In the genomic region with DNA sequence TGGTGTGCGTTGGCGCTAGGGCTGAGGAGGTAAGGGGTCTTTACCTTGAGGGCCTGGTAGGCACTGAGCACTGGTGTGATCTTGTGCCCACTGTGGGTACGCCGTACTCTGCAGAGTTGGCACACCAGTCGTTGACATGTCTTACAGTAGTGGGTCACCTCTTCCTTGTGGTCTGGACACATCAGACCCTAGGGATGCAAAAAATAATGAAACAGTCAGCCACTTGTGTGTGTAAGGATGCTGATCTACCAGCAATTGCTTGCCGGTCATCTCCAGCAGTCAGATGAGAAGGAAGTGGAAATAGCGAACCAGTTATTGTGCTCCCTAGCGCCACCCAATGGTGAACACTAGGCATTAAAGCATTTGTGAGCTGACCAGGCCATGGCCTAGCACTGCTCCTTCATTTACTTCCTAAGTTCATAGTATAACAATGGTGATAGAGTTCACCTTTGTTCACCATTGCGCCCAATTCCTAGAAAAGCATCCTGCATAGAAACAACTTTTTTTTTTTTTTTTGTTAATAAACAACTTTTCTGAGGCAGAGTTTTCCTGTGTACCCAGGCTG, we compare ENCODE assay signal across 8 mouse cellular contexts. TPM values are rescaled to one million over a fixed set of nuclear protein-coding genes. Genes with fewer than 3 reads are reported as not detected.
A peak's percentile ranks its signal among the peaks of the same experiment; 100 is the strongest.
DNase-seq lines count a peak whose midpoint lies in the region; ATAC-seq lines count a peak whose summit lies in the region.

No protein-coding gene starts in this region.

- DNase-seq in CD4-positive, CD25-positive, alpha-beta regulatory T cell, adult 2 months (ENCODE audit: low read depth, low spot score), result peak; percentile 77
- peak; percentile 70 for DNase-seq in limb, embryonic 11.5 days (ENCODE audit: low spot score)
- no peak for DNase-seq in limb, embryonic 10.5 days (ENCODE audit: low spot score)
- peak; percentile 88 for DNase-seq in brain, adult 2 months (ENCODE audit: low read depth, low spot score)
- peak; percentile 52 for DNase-seq in hindbrain, embryonic 14.5 days (ENCODE audit: low spot score)
- peak; percentile 70 for DNase-seq in mesoderm, embryonic 11.5 days (ENCODE audit: low read depth, low spot score)

- no peak overlapping the region for H3K4me3 ChIP-seq in limb, embryonic 11.5 days (ENCODE audit: low read depth, low read length)
- no peak overlapping the region for H3K4me3 ChIP-seq in limb, embryonic 10.5 days
- no peak overlapping the region for H3K4me3 ChIP-seq in hindbrain, embryonic 14.5 days (replicated peaks; ENCODE audit: low read length)

- H3K4me2 ChIP-seq in limb, embryonic 11.5 days (ENCODE audit: low read depth, severe bottlenecking), result no peak overlapping the region
- peak overlapping the region; percentile 79; the same call in 1 of the 2 replicates for H3K4me2 ChIP-seq in hindbrain, embryonic 14.5 days (replicated peaks)

- WGBS in limb, embryonic 11.5 days, result 79% methylated on average over 9 of the region's 9 CpGs
- 72% methylated on average over 9 of the region's 9 CpGs for WGBS in limb, embryonic 10.5 days
- WGBS in hindbrain, embryonic 14.5 days, result 71% methylated on average over 9 of the region's 9 CpGs

- H3K9ac ChIP-seq in limb, embryonic 11.5 days (ENCODE audit: low read length), result no peak overlapping the region
- H3K9ac ChIP-seq in hindbrain, embryonic 14.5 days, result no peak overlapping the region

- H3K4me1 ChIP-seq in limb, embryonic 11.5 days (ENCODE audit: control insufficient read depth, insufficient read depth, low read length), result peaks cover 23% of the 10 kb centered on the region
- peaks cover 50% of the 10 kb centered on the region for H3K4me1 ChIP-seq in limb, embryonic 10.5 days
- H3K4me1 ChIP-seq in hindbrain, embryonic 14.5 days (replicated peaks; ENCODE audit: control insufficient read depth, insufficient read depth, low read length), result peaks cover 21% of the 10 kb centered on the region

- H3K36me3 ChIP-seq in limb, embryonic 11.5 days (ENCODE audit: control insufficient read depth, insufficient read depth, low read length), result no peaks in the 10 kb centered on the region
- H3K36me3 ChIP-seq in limb, embryonic 10.5 days, result peaks cover 30% of the 10 kb centered on the region
- H3K36me3 ChIP-seq in hindbrain, embryonic 14.5 days (replicated peaks; ENCODE audit: control insufficient read depth, insufficient read depth), result peaks cover 55% of the 10 kb centered on the region

- no peak overlapping the region for H3K27ac ChIP-seq in limb, embryonic 11.5 days (replicated peaks; ENCODE audit: low read depth, low read length)
- no peak overlapping the region for H3K27ac ChIP-seq in limb, embryonic 10.5 days
- H3K27ac ChIP-seq in hindbrain, embryonic 14.5 days, result no peak overlapping the region

- no peak for ATAC-seq in CD4-positive, CD25-positive, alpha-beta regulatory T cell, adult 4 months
- ATAC-seq in limb, embryonic 11.5 days (ENCODE audit: insufficient number of reproducible peaks, low FRiP score, low TSS enrichment, low read depth), result no peak
- no peak for ATAC-seq in hindbrain, embryonic 14.5 days (ENCODE audit: low FRiP score)
- ATAC-seq in erythroid progenitor cell, adult 5-6 weeks (replicated peaks; ENCODE audit: low FRiP score, poor library complexity, severe bottlenecking), result no peak

- H3K27me3 ChIP-seq in limb, embryonic 11.5 days (ENCODE audit: control insufficient read depth, insufficient read depth, low read length), result no peaks in the 10 kb centered on the region
- H3K27me3 ChIP-seq in limb, embryonic 10.5 days (ENCODE audit: low read depth, poor library complexity, severe bottlenecking), result peaks cover 24% of the 10 kb centered on the region
- no peaks in the 10 kb centered on the region for H3K27me3 ChIP-seq in hindbrain, embryonic 14.5 days (ENCODE audit: control insufficient read depth, insufficient read depth, low read length)

- H3K9me3 ChIP-seq in limb, embryonic 11.5 days (ENCODE audit: control insufficient read depth, low read length), result no peaks in the 10 kb centered on the region
- H3K9me3 ChIP-seq in limb, embryonic 10.5 days (replicated peaks), result no peaks in the 10 kb centered on the region
- H3K9me3 ChIP-seq in hindbrain, embryonic 14.5 days (ENCODE audit: control insufficient read depth, low read length), result no peaks in the 10 kb centered on the region

RNA-seq across cellular contexts. Expression of a gene that starts 3.4 kb away (rescaled TPM):
- polyA plus RNA-seq in CD4-positive, CD25-positive, alpha-beta regulatory T cell, adult 4 months (2017; shearing (Covaris generic)), result 100 to 1,000 TPM; 258 to 319 TPM
- 272 and 295 TPM in 2 replicates for polyA plus RNA-seq in limb, embryonic 11.5 days (2014; fragmentation: Nextera tagmentation; extraction: Ambion mirVana)
- polyA plus RNA-seq in limb, embryonic 10.5 days (2016; fragmentation: Nextera tagmentation; extraction: Ambion mirVana), result 272 and 282 TPM in 2 replicates
- polyA plus RNA-seq in hindbrain, embryonic 14.5 days (2014; fragmentation: Nextera tagmentation; extraction: Ambion mirVana), result 209 and 224 TPM in 2 replicates
- total RNA-seq in erythroid progenitor cell, adult 5-6 weeks (2015; ENCODE audit: low replicate concordance), result 39.0 and 64.2 TPM in 2 replicates
- total RNA-seq in erythroid progenitor cell, adult 5-6 weeks (2017; ENCODE audit: low replicate concordance), result 7.2 and 29.1 TPM in 2 replicates

RNA-seq across cellular contexts. Expression of a gene that starts 3.7 kb away (rescaled TPM):
- 1 to 10 TPM; 4.0 to 7.0 TPM for polyA plus RNA-seq in CD4-positive, CD25-positive, alpha-beta regulatory T cell, adult 4 months (2017; shearing (Covaris generic))
- 4.0 and 5.5 TPM in 2 replicates for polyA plus RNA-seq in limb, embryonic 11.5 days (2014; fragmentation: Nextera tagmentation; extraction: Ambion mirVana)
- polyA plus RNA-seq in limb, embryonic 10.5 days (2016; fragmentation: Nextera tagmentation; extraction: Ambion mirVana), result 3.4 and 6.1 TPM in 2 replicates
- 65.8 and 66.5 TPM in 2 replicates for polyA plus RNA-seq in hindbrain, embryonic 14.5 days (2014; fragmentation: Nextera tagmentation; extraction: Ambion mirVana)
- total RNA-seq in erythroid progenitor cell, adult 5-6 weeks (2015; ENCODE audit: low replicate concordance), result 1.3 TPM in 1 of 2 replicates, not detected in the other
- not detected in 2 replicates for total RNA-seq in erythroid progenitor cell, adult 5-6 weeks (2017; ENCODE audit: low replicate concordance)

RNA-seq across cellular contexts. Expression of a gene that starts 13.6 kb away (rescaled TPM):
- polyA plus RNA-seq in CD4-positive, CD25-positive, alpha-beta regulatory T cell, adult 4 months (2017; shearing (Covaris generic)), result 1 to 10 TPM; 1.1 to 2.0 TPM
- 0.68 TPM in 1 of 2 replicates, not detected in the other for polyA plus RNA-seq in limb, embryonic 11.5 days (2014; fragmentation: Nextera tagmentation; extraction: Ambion mirVana)
- polyA plus RNA-seq in limb, embryonic 10.5 days (2016; fragmentation: Nextera tagmentation; extraction: Ambion mirVana), result 0.24 and 0.74 TPM in 2 replicates
- 0.47 and 0.52 TPM in 2 replicates for polyA plus RNA-seq in hindbrain, embryonic 14.5 days (2014; fragmentation: Nextera tagmentation; extraction: Ambion mirVana)
- total RNA-seq in erythroid progenitor cell, adult 5-6 weeks (2015; ENCODE audit: low replicate concordance), result not detected in 2 replicates
- not detected in 2 replicates for total RNA-seq in erythroid progenitor cell, adult 5-6 weeks (2017; ENCODE audit: low replicate concordance)

RNA-seq across cellular contexts. Expression of a gene that starts 15.5 kb away (rescaled TPM):
- 100 to 1,000 TPM in 1 of 2 experiments, 10 to 100 TPM in 1; 78.8 to 144 TPM for polyA plus RNA-seq in CD4-positive, CD25-positive, alpha-beta regulatory T cell, adult 4 months (2017; shearing (Covaris generic))
- polyA plus RNA-seq in limb, embryonic 11.5 days (2014; fragmentation: Nextera tagmentation; extraction: Ambion mirVana), result 213 and 231 TPM in 2 replicates
- 250 and 265 TPM in 2 replicates for polyA plus RNA-seq in limb, embryonic 10.5 days (2016; fragmentation: Nextera tagmentation; extraction: Ambion mirVana)
- polyA plus RNA-seq in hindbrain, embryonic 14.5 days (2014; fragmentation: Nextera tagmentation; extraction: Ambion mirVana), result 144 and 148 TPM in 2 replicates
- 8.6 and 21.0 TPM in 2 replicates for total RNA-seq in erythroid progenitor cell, adult 5-6 weeks (2015; ENCODE audit: low replicate concordance)
- 14.5 and 15.8 TPM in 2 replicates for total RNA-seq in erythroid progenitor cell, adult 5-6 weeks (2017; ENCODE audit: low replicate concordance)

RNA-seq across cellular contexts. Expression of a gene that starts 16.7 kb away (rescaled TPM):
- polyA plus RNA-seq in CD4-positive, CD25-positive, alpha-beta regulatory T cell, adult 4 months (2017; shearing (Covaris generic)), result 100 to 1,000 TPM; 116 to 155 TPM
- 93.3 and 106 TPM in 2 replicates for polyA plus RNA-seq in limb, embryonic 11.5 days (2014; fragmentation: Nextera tagmentation; extraction: Ambion mirVana)
- polyA plus RNA-seq in limb, embryonic 10.5 days (2016; fragmentation: Nextera tagmentation; extraction: Ambion mirVana), result 82.5 and 84.0 TPM in 2 replicates
- polyA plus RNA-seq in hindbrain, embryonic 14.5 days (2014; fragmentation: Nextera tagmentation; extraction: Ambion mirVana), result 80.7 and 94.4 TPM in 2 replicates
- total RNA-seq in erythroid progenitor cell, adult 5-6 weeks (2015; ENCODE audit: low replicate concordance), result 16.8 and 18.4 TPM in 2 replicates
- total RNA-seq in erythroid progenitor cell, adult 5-6 weeks (2017; ENCODE audit: low replicate concordance), result 8.3 TPM in 1 of 2 replicates, not detected in the other
